Mouse (Mus musculus) heart, embryonic 10.5 days (tissue): ENCODE data around the gene Txndc12. TPM values are rescaled to one million over a fixed set of nuclear protein-coding genes. Genes with fewer than 3 reads are reported as not detected.
A peak's percentile ranks its signal among the peaks of the same experiment; 100 is the strongest.

Experiments used
- DNase-seq: peaks from one replicate; pipeline ENCODE4 v3.0.0-alpha.2; 2017; ENCODE audit warnings: low spot score
- H3K27ac ChIP-seq: fragments of 300-500 bp; sonication (generic); 2 replicates; pipeline ENCODE4 v1.5.1; 2016; ENCODE audit warnings: mild to moderate bottlenecking
- H3K27me3 ChIP-seq: fragments of 300-500 bp; sonication (generic); 2 replicates; pipeline ENCODE4 v1.6.1; 2016; ENCODE audit warnings: mild to moderate bottlenecking; ENCODE audit not compliant: poor library complexity, insufficient read depth, severe bottlenecking
- H3K36me3 ChIP-seq: fragments of 300-500 bp; sonication (generic); 2 replicates; pipeline ENCODE4 v1.6.1; 2016; ENCODE audit warnings: mild to moderate bottlenecking, moderate library complexity
- H3K4me1 ChIP-seq: fragments of 300-500 bp; sonication (generic); 2 replicates; pipeline ENCODE4 v1.6.1; 2016; ENCODE audit warnings: mild to moderate bottlenecking
- H3K4me3 ChIP-seq: fragments of 300-500 bp; sonication (generic); 2 replicates; pipeline ENCODE4 v1.5.1; 2016; ENCODE audit warnings: mild to moderate bottlenecking, moderate library complexity
- H3K9me3 ChIP-seq: fragments of 300-500 bp; sonication (generic); 2 replicates; pipeline ENCODE4 v1.6.1; 2016; ENCODE audit warnings: mild to moderate bottlenecking, moderate library complexity
- WGBS: fragments of 180-500 bp; shearing (Covaris S2); methylation state at CpG from one replicate; pipeline ENCODE4 v1.1.7; 2016; 5-methylcytosine and 5-hydroxymethylcytosine counted together
- polyA plus RNA-seq: library from polyadenylated mRNA; unstranded; fragments of >200 nt; fragmentation: Nextera tagmentation; extraction: Ambion mirVana; gene quantifications from 2 replicates; pipeline ENCODE4 v1.2.1, GENCODE M21; 2016

The Txndc12 gene
- polyA plus RNA-seq, 1 experiment from 2014 or later = 106 TPM

GRCm38 (mm10) chr4:108830698-108831097 lies 3.7 kb upstream of the Txndc12 start:
- Histone ChIP-seq H3K36me3 (peaks cover 41% of the 10 kb centered on the region), H3K27ac (no peak overlapping the region), H3K4me1 (peaks cover 13% of the 10 kb centered on the region), H3K9me3 (no peaks in the 10 kb centered on the region), H3K4me3 (no peak overlapping the region), H3K27me3 (no peaks in the 10 kb centered on the region)
- 90% methylated on average over 1 of the region's 1 CpGs for WGBS
- no peak for DNase-seq

GRCm38 (mm10) chr4:108832916-108833827 lies 1.2 kb upstream of the Txndc12 start, which contains the start of gene Btf3l4:
Gene Btf3l4, minus strand, starts transcription at chr4:108833614.
- peaks cover 28% of the 10 kb centered on the region for H3K4me1 ChIP-seq
- DNase-seq = peak; percentile 98
- no peaks in the 10 kb centered on the region for H3K27me3 ChIP-seq
- peaks cover 19% of the 10 kb centered on the region for H3K36me3 ChIP-seq
- WGBS = under 1% methylated on average over 71 of the region's 73 CpGs
- no peaks in the 10 kb centered on the region for H3K9me3 ChIP-seq
- peak within 1 kb of the TSS; percentile 100 for H3K27ac ChIP-seq
- H3K4me3 ChIP-seq = peak within 1 kb of the TSS; percentile 99

GRCm38 (mm10) chr4:108833828-108834114 lies 630 bp upstream of the Txndc12 start:
- peaks cover 29% of the 10 kb centered on the region for H3K4me1 ChIP-seq
- DNase-seq = no peak
- 0% methylated on average over 6 of the region's 6 CpGs for WGBS
- H3K36me3 ChIP-seq = peaks cover 14% of the 10 kb centered on the region
- peak overlapping the region; percentile 100 for H3K27ac ChIP-seq
- H3K27me3 ChIP-seq = no peaks in the 10 kb centered on the region
- H3K9me3 ChIP-seq = no peaks in the 10 kb centered on the region
- H3K4me3 ChIP-seq = peak overlapping the region; percentile 99

GRCm38 (mm10) chr4:108834971-108835311 lies 540 bp downstream of the Txndc12 start:
- Histone ChIP-seq H3K36me3 (peaks cover 4% of the 10 kb centered on the region), H3K27ac (peak overlapping the region; percentile 100), H3K27me3 (no peaks in the 10 kb centered on the region), H3K4me1 (peaks cover 29% of the 10 kb centered on the region), H3K4me3 (peak overlapping the region; percentile 99), H3K9me3 (no peaks in the 10 kb centered on the region)
- 1% methylated on average over 15 of the region's 15 CpGs for WGBS
- DNase-seq = no peak

GRCm38 (mm10) chr4:108835496-108835895 lies 1.1 kb downstream of the Txndc12 start:
- no peak for DNase-seq
- no peaks in the 10 kb centered on the region for H3K27me3 ChIP-seq
- H3K9me3 ChIP-seq = no peaks in the 10 kb centered on the region
- WGBS = 68% methylated on average over 3 of the region's 3 CpGs
- H3K4me3 ChIP-seq = peak overlapping the region; percentile 99
- peaks cover 3% of the 10 kb centered on the region for H3K36me3 ChIP-seq
- peaks cover 29% of the 10 kb centered on the region for H3K4me1 ChIP-seq
- H3K27ac ChIP-seq = peak overlapping the region; percentile 100

- Histone ChIP-seq H3K4me3 (no peak overlapping the region), H3K27ac (no peak overlapping the region), H3K36me3 (peaks cover 12% of the 10 kb centered on the region), H3K9me3 (no peaks in the 10 kb centered on the region), H3K4me1 (peaks cover 20% of the 10 kb centered on the region), H3K27me3 (no peaks in the 10 kb centered on the region)
- DNase-seq = no peak
- WGBS = 64% methylated on average over 4 of the region's 4 CpGs
Observed at GRCm38 (mm10) chr4:108838031-108838430, 3.6 kb downstream of the Txndc12 start.

GRCm38 (mm10) chr4:108841920-108842578 lies 7.6 kb downstream of the Txndc12 start:
- 76% methylated on average over 7 of the region's 7 CpGs for WGBS
- Histone ChIP-seq H3K4me3 (no peak overlapping the region), H3K9me3 (no peaks in the 10 kb centered on the region), H3K27me3 (no peaks in the 10 kb centered on the region), H3K27ac (no peak overlapping the region), H3K36me3 (peaks cover 12% of the 10 kb centered on the region), H3K4me1 (peaks cover 10% of the 10 kb centered on the region)
- no peak for DNase-seq

- peaks cover 12% of the 10 kb centered on the region for H3K36me3 ChIP-seq
- no peak overlapping the region for H3K4me3 ChIP-seq
- H3K27me3 ChIP-seq = no peaks in the 10 kb centered on the region
- peaks cover 4% of the 10 kb centered on the region; the same call in 1 of the 2 replicates for H3K4me1 ChIP-seq
- H3K9me3 ChIP-seq = no peaks in the 10 kb centered on the region
- H3K27ac ChIP-seq = no peak overlapping the region
- no peak for DNase-seq
Observed at GRCm38 (mm10) chr4:108843336-108843735, 8.9 kb downstream of the Txndc12 start.

GRCm38 (mm10) chr4:108845824-108846569 lies 11.6 kb downstream of the Txndc12 start:
- no peaks in the 10 kb centered on the region for H3K27me3 ChIP-seq
- peaks cover 8% of the 10 kb centered on the region; the same call in 1 of the 2 replicates for H3K36me3 ChIP-seq
- no peak overlapping the region for H3K4me3 ChIP-seq
- H3K9me3 ChIP-seq = no peaks in the 10 kb centered on the region
- no peak for DNase-seq
- H3K4me1 ChIP-seq = peaks cover 18% of the 10 kb centered on the region
- no peak overlapping the region for H3K27ac ChIP-seq
- WGBS = 91% methylated on average over 5 of the region's 5 CpGs

GRCm38 (mm10) chr4:108847715-108848504 lies 13.5 kb downstream of the Txndc12 start, which contains the start of gene Kti12:
Gene Kti12, plus strand, starts transcription at chr4:108847785.
- Histone ChIP-seq H3K36me3 (peaks cover 8% of the 10 kb centered on the region; the same call in 1 of the 2 replicates), H3K4me1 (peaks cover 18% of the 10 kb centered on the region), H3K4me3 (peak within 1 kb of the TSS; percentile 84), H3K27ac (peak within 1 kb of the TSS; percentile 87), H3K9me3 (no peaks in the 10 kb centered on the region), H3K27me3 (no peaks in the 10 kb centered on the region)
- peak; percentile 93 for DNase-seq
- under 1% methylated on average over 77 of the region's 77 CpGs for WGBS

GRCm38 (mm10) chr4:108848505-108848848 lies 14.1 kb downstream of the Txndc12 start, which contains the start of gene A730015C16Rik:
Gene A730015C16Rik, minus strand, starts transcription at chr4:108848619.
- 8% methylated on average over 20 of the region's 20 CpGs for WGBS
- peaks cover 18% of the 10 kb centered on the region for H3K4me1 ChIP-seq
- peaks cover 12% of the 10 kb centered on the region; the same call in 1 of the 2 replicates for H3K36me3 ChIP-seq
- DNase-seq = peak; percentile 78
- peak within 1 kb of the TSS; percentile 84 for H3K4me3 ChIP-seq
- H3K27ac ChIP-seq = peak within 1 kb of the TSS; percentile 87
- no peaks in the 10 kb centered on the region for H3K9me3 ChIP-seq
- no peaks in the 10 kb centered on the region for H3K27me3 ChIP-seq

GRCm38 (mm10) chr4:108866806-108867205 lies 32.4 kb downstream of the Txndc12 start:
- Histone ChIP-seq H3K36me3 (peaks cover 20% of the 10 kb centered on the region), H3K9me3 (no peaks in the 10 kb centered on the region), H3K4me1 (no peaks in the 10 kb centered on the region), H3K4me3 (no peak overlapping the region), H3K27ac (no peak overlapping the region), H3K27me3 (no peaks in the 10 kb centered on the region)
- DNase-seq = no peak
- WGBS = 70% methylated on average over 7 of the region's 7 CpGs
